Mouse (Mus musculus) midbrain, embryonic 15.5 days (tissue): ENCODE measurements at regions not wholly inside any gene's neighbourhood (a gene's known extent, or its start where the extent isn't known, plus 50 kb on each side); places are given as distances from the start of the nearest gene placed in this dataset.

Experiments used
- ATAC-seq: fragments of 200-750 bp; cut with Nextera tagmentation; replicated peaks from 2 replicates; pipeline ENCODE4 v1.8.0; 2017; ENCODE audit warnings: moderate TSS enrichment
- H3K27ac ChIP-seq: fragments of 300-500 bp; sonication (generic); 2 replicates; pipeline ENCODE4 v1.5.1; 2015; ENCODE audit warnings: mild to moderate bottlenecking, inconsistent platforms
- H3K27me3 ChIP-seq: fragments of 300-500 bp; sonication (generic); replicated peaks from 2 replicates; pipeline ENCODE4 v1.6.1; 2015; ENCODE audit warnings: inconsistent platforms
- H3K36me3 ChIP-seq: fragments of 300-500 bp; sonication (generic); replicated peaks from 2 replicates; pipeline ENCODE4 v1.6.1; 2015; ENCODE audit warnings: inconsistent platforms
- H3K4me1 ChIP-seq: fragments of 300-500 bp; sonication (generic); 2 replicates; pipeline ENCODE4 v1.6.1; 2015; ENCODE audit warnings: inconsistent platforms
- H3K4me2 ChIP-seq: fragments of 300-500 bp; sonication (generic); 2 replicates; pipeline ENCODE4 v1.6.1; 2015; ENCODE audit warnings: inconsistent platforms, mild to moderate bottlenecking, moderate library complexity
- H3K4me3 ChIP-seq: fragments of 300-500 bp; sonication (generic); 2 replicates; pipeline ENCODE4 v1.5.1; 2015; ENCODE audit warnings: mild to moderate bottlenecking, inconsistent platforms
- H3K9ac ChIP-seq: fragments of 300-500 bp; sonication (generic); 2 replicates; pipeline ENCODE4 v1.6.1; 2015; ENCODE audit warnings: mild to moderate bottlenecking, inconsistent platforms
- H3K9me3 ChIP-seq: fragments of 300-500 bp; sonication (generic); 2 replicates; pipeline ENCODE4 v1.6.1; 2016; ENCODE audit warnings: inconsistent platforms
- WGBS: fragments of 180-500 bp; shearing (Covaris S2); methylation state at CpG from one replicate; pipeline ENCODE4 v1.1.7; 2015; ENCODE audit warnings: mixed read lengths; 5-methylcytosine and 5-hydroxymethylcytosine counted together

DNA sequence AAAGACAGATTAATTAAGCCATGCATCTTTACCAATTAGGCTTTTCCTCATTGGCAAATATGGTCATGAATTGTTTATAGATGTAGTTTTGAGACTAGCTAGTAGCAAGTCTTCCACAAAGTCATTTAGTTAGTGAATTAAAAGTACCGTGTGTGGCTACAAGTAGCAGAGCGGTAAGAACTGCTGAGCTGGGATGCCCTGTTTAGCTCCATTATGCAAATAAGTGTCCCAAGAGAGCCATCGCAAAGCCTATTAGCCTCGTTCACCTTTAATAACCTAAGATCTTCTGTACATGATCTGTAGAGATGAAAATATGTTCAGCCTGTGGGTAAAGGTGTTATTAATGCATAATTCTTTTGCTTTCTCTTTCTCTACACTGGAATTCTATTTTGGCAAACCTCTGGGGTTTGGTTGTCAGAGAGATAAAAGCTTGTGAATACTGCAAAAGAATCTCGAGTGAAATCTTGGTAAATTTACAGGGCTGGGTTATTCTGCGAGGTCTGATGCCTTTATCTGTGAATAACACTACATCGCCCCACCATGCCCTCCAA is 907.2 kb downstream of the Slc4a3 start:
- Histone ChIP-seq H3K27ac (no peak overlapping the region), H3K4me2 (no peak overlapping the region; the same call in 1 of the 2 replicates), H3K4me3 (no peak overlapping the region), H3K27me3 (0 out of 2 replicates have a peak, but pooled peaks cover 2% of the 10 kb centered on the region), H3K4me1 (peaks cover 14% of the 10 kb centered on the region), H3K36me3 (no peaks in the 10 kb centered on the region), H3K9me3 (no peaks in the 10 kb centered on the region), H3K9ac (no peak overlapping the region)
- 0 out of 2 replicates have a peak, but pooled peaks have one; percentile 27 for ATAC-seq
- WGBS: 40% methylated on average over 7 of the region's 7 CpGs

GRCm38 (mm10) chr1:76466562-76466961 is 920.5 kb downstream of the Slc4a3 start:
- Histone ChIP-seq H3K27me3 (no peaks in the 10 kb centered on the region), H3K4me1 (no peaks in the 10 kb centered on the region), H3K4me3 (no peak overlapping the region), H3K9me3 (no peaks in the 10 kb centered on the region), H3K4me2 (no peak overlapping the region), H3K36me3 (no peaks in the 10 kb centered on the region), H3K9ac (no peak overlapping the region), H3K27ac (no peak overlapping the region)
- 93% methylated on average over 2 of the region's 2 CpGs for WGBS
- ATAC-seq: no peak

DNA sequence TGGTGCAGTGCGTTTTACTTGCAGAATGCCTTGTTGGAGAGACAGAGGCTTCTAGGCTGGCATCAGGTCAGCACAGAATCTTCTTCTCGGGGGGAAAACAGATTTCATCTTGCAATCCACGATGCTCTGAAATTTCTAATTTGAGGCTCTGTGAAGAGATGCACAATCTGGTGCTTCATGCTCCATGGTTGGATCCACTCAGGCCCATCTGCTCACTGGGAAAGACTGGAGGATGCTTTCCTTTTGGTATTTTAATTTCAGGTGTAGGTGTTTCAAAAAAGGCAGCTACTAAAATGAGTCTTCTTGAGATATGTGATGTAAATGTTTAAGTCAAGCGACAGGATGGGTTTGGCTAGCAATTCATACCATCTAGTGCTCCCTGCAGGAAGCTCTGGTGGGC is 938.1 kb downstream of the Slc4a3 start:
- Histone ChIP-seq H3K36me3 (no peaks in the 10 kb centered on the region), H3K9me3 (no peaks in the 10 kb centered on the region), H3K4me3 (no peak overlapping the region), H3K4me1 (peaks cover 4% of the 10 kb centered on the region; the same call in 1 of the 2 replicates), H3K27ac (no peak overlapping the region), H3K9ac (no peak overlapping the region), H3K4me2 (no peak overlapping the region), H3K27me3 (no peaks in the 10 kb centered on the region)
- WGBS: 82% methylated on average over 4 of the region's 4 CpGs
- no peak for ATAC-seq

- WGBS: 90% methylated on average over 4 of the region's 4 CpGs
- Histone ChIP-seq H3K27me3 (no peaks in the 10 kb centered on the region), H3K9ac (no peak overlapping the region), H3K36me3 (no peaks in the 10 kb centered on the region), H3K27ac (no peak overlapping the region), H3K4me3 (no peak overlapping the region), H3K4me1 (peaks cover 26% of the 10 kb centered on the region), H3K4me2 (no peak overlapping the region), H3K9me3 (no peaks in the 10 kb centered on the region)
- no peak for ATAC-seq
These were observed 941.4 kb downstream of the Slc4a3 start for GRCm38 (mm10) chr1:76487481-76487880.

- peak overlapping the region; percentile 24; the same call in 1 of the 2 replicates for H3K4me2 ChIP-seq
- WGBS: 14% methylated on average over 12 of the region's 12 CpGs
- H3K27me3 ChIP-seq: no peaks in the 10 kb centered on the region
- peaks cover 26% of the 10 kb centered on the region for H3K4me1 ChIP-seq
- no peaks in the 10 kb centered on the region for H3K36me3 ChIP-seq
- H3K9ac ChIP-seq: no peak overlapping the region
- peak overlapping the region; percentile 10; the same call in 1 of the 2 replicates for H3K27ac ChIP-seq
- ATAC-seq: 0 out of 2 replicates have a peak, but pooled peaks have one; percentile 58
- no peaks in the 10 kb centered on the region for H3K9me3 ChIP-seq
- H3K4me3 ChIP-seq: no peak overlapping the region
These were observed 943.8 kb downstream of the Slc4a3 start for GRCm38 (mm10) chr1:76489681-76490492.

DNA sequence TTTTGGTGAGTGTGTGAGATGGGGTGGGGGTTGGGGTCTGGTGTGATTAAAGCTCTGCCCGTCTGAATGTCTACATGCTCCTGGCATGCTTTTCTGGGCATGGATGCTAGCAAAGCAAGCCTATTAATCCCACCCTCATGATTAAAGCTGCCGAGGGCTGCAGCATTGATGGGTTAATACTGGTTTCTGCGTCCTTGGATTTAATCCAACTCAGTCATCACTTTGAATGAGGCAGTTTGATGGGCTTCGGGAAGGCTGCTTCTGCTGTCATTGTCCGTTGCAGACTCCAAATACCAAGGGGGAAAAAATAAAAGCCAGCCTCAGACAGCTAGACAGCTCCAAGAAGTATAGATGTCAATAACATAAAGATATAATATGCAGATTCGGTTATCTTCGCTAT is 944.7 kb downstream of the Slc4a3 start:
- H3K36me3 ChIP-seq: no peaks in the 10 kb centered on the region
- H3K27ac ChIP-seq: peak overlapping the region; percentile 53
- 9% methylated on average over 7 of the region's 7 CpGs for WGBS

GRCm38 (mm10) chr1:76491187-76491586 is 945.1 kb downstream of the Slc4a3 start:
- Histone ChIP-seq H3K9ac (no peak overlapping the region), H3K36me3 (no peaks in the 10 kb centered on the region), H3K4me2 (peak overlapping the region; percentile 24), H3K4me3 (0 out of 2 replicates have a peak overlapping the region, but pooled peaks have one; percentile 5), H3K27me3 (no peaks in the 10 kb centered on the region), H3K9me3 (no peaks in the 10 kb centered on the region), H3K4me1 (peaks cover 26% of the 10 kb centered on the region), H3K27ac (peak overlapping the region; percentile 53)
- peak; percentile 62; the same call in 1 of the 2 replicates for ATAC-seq
- WGBS: 10% methylated on average over 4 of the region's 4 CpGs

More for the DNA sequence above, 944.7 kb downstream of the Slc4a3 start:
- peak; percentile 79 for ATAC-seq
- Histone ChIP-seq H3K4me1 (peaks cover 26% of the 10 kb centered on the region), H3K4me3 (0 out of 2 replicates have a peak overlapping the region, but pooled peaks have one; percentile 5), H3K27me3 (no peaks in the 10 kb centered on the region), H3K9me3 (no peaks in the 10 kb centered on the region), H3K4me2 (peak overlapping the region; percentile 24), H3K9ac (no peak overlapping the region)

- H3K4me3 ChIP-seq: no peak overlapping the region
- H3K4me1 ChIP-seq: no peaks in the 10 kb centered on the region
- H3K27me3 ChIP-seq: no peaks in the 10 kb centered on the region
- no peak overlapping the region for H3K4me2 ChIP-seq
- ATAC-seq: no peak
- H3K9me3 ChIP-seq: no peaks in the 10 kb centered on the region
- no peaks in the 10 kb centered on the region for H3K36me3 ChIP-seq
- no peak overlapping the region for H3K27ac ChIP-seq
- no peak overlapping the region for H3K9ac ChIP-seq
These were observed 959.1 kb downstream of the Slc4a3 start for GRCm38 (mm10) chr1:76505150-76505549.

- no peak overlapping the region for H3K27ac ChIP-seq
- WGBS: 96% methylated on average over 1 of the region's 1 CpGs
- no peaks in the 10 kb centered on the region for H3K36me3 ChIP-seq
- no peaks in the 10 kb centered on the region for H3K4me1 ChIP-seq
- no peak overlapping the region for H3K9ac ChIP-seq
- no peak overlapping the region for H3K4me3 ChIP-seq
- no peak for ATAC-seq
- no peaks in the 10 kb centered on the region for H3K9me3 ChIP-seq
- no peaks in the 10 kb centered on the region for H3K27me3 ChIP-seq
- H3K4me2 ChIP-seq: no peak overlapping the region
These were observed 962.8 kb downstream of the Slc4a3 start for GRCm38 (mm10) chr1:76508821-76509220.

DNA sequence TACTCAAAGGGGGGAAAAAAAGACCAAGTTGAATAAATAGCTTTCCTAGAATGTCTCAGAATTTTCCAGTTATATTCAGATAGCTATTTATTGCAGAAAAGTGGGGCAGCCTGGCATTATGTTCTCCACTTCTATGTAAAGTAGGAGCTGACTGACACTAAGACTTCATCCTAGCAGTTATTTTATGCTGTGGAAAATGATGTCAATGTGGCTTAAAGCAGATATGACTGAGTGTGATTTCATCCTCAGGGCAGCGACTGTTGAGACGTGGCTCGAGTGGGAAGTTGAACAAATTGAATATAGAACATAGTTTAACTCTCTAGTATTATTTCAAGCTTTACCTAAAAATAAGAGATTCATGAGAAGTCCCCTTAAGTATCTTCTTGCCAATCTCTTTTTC is 963.4 kb downstream of the Slc4a3 start:
- 88% methylated on average over 3 of the region's 3 CpGs for WGBS
- Histone ChIP-seq H3K27ac (no peak overlapping the region), H3K4me3 (no peak overlapping the region), H3K4me1 (no peaks in the 10 kb centered on the region), H3K36me3 (no peaks in the 10 kb centered on the region), H3K9me3 (no peaks in the 10 kb centered on the region), H3K27me3 (no peaks in the 10 kb centered on the region), H3K4me2 (no peak overlapping the region), H3K9ac (no peak overlapping the region)
- no peak for ATAC-seq

- 77% methylated on average over 1 of the region's 1 CpGs for whole genome bisulfite sequencing
- ATAC-seq: no peak
These were observed 966.1 kb downstream of the Slc4a3 start for GRCm38 (mm10) chr1:76512156-76512555.

DNA sequence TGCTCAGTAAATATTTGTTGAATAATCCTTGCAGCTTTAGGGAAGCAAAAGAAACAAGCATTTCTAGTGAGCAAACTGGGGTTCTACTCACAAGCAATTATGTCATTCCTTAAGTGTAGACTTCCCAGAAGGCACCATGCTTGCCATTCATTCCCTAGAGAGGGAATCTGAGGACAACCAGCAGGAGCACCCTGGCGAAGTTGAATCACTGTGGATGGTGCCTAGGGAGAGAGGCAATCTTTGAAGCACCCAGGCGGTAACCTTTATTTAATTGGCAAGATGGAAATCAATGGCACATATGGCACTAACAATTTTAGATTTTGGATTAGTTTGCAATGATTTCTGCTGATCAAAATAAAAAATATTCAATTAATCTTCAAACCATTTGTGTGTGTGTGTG is 967.4 kb downstream of the Slc4a3 start:
- no peaks in the 10 kb centered on the region for H3K36me3 ChIP-seq

More at GRCm38 (mm10) chr1:76512156-76512555, 966.1 kb downstream of the Slc4a3 start:
- Histone ChIP-seq H3K4me2 (no peak overlapping the region), H3K9me3 (no peaks in the 10 kb centered on the region), H3K4me1 (no peaks in the 10 kb centered on the region), H3K36me3 (no peaks in the 10 kb centered on the region), H3K27me3 (no peaks in the 10 kb centered on the region), H3K27ac (no peak overlapping the region), H3K4me3 (no peak overlapping the region), H3K9ac (no peak overlapping the region)

More for the DNA sequence above, 967.4 kb downstream of the Slc4a3 start:
- H3K4me1 ChIP-seq: no peaks in the 10 kb centered on the region
- no peak overlapping the region for H3K4me2 ChIP-seq
- H3K27me3 ChIP-seq: no peaks in the 10 kb centered on the region
- no peaks in the 10 kb centered on the region for H3K9me3 ChIP-seq
- no peak overlapping the region for H3K4me3 ChIP-seq
- 80% methylated on average over 2 of the region's 2 CpGs for WGBS
- H3K9ac ChIP-seq: no peak overlapping the region
- no peak overlapping the region for H3K27ac ChIP-seq
- no peak for ATAC-seq
